Mouse (Mus musculus): ENCODE results near the gene Rbfox2.
"Not testable (repeated sequence)": the region's sequence is repeated elsewhere in the genome, so short reads cannot be mapped to it uniquely, and the experiment has no call there.

Gene Rbfox2

DNA sequence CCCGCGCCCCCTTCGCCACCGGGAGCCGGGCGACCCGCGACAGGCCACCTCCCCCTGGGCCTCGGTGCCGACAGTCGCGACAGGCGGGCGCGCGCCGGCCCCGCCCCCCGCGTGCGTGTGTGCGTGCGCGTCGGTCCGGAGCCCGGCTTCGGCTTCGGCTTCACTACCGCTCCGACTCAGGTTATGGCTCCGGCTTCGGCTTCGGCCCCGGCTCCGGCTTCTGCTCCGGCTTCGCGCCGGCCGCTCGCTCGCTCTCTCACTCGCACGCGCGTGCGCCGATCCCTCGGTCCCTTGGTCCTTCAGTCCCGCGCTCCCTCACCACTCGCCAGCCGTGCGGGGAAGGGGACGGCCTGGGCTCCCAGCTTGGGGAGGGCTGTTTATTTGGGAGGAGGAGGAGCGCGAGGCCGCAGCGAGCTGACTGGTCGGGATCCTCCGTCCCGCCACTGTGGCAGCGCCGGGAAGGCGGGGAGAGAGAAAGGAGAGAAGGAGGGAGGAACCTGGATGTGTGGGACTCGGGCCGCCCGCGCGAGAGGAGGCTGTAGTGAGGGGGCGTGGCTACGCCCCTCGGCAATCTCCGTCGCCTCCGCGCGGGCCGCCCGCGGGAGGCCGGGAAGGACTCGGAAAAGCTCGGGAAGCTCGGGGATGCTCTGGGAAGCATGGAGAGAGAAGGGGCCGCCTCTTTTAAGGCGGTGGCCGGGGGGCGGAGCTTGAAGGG is at the start of gene Rbfox2:
TSS of gene Rbfox2 (minus strand) at position 458 of the 715 bp plus-strand sequence.
- peak; percentile 90 to 92 for DNase-seq (ENCODE audit: low spot score in 2 of 2)

GRCm38 (mm10) chr15:77356248-77356810 is 49.5 kb upstream of the Rbfox2 start:
- peak in 1 of 2 experiments; percentile 75 for DNase-seq (ENCODE audit: low spot score in 2 of 2)

DNA sequence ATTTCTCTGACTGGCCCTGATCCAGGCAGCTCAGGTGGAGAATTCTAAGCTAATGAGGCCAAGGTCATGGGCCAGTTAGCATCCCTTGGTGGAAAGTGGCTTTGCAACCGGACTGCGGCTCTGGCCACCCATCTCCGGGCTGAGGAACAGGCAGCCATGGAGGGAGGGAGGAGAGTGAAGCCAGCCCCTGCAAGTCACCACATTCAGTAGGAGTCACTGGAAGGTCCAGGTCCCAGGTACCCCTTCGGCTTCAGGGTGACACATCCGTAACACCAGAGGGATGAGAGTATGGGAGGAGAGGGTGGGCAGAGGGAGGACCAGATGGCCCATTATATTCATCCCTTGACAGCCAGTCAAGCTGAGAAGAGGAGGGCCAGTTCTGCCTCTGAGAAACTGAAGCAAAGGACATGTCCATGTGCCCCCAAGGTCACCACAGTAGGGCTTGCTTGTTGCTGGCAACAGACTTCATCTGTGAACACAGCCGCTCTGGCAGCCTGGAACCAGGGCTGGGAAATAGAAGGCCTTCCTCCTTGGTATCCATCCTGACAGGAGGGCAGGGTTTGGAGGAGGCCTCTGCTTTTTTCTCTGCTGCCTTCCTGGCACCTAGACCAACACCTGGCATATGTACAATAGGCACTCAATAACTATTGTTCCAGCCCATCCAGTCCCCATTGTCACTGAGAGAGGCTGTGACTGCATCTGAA is 48.2 kb upstream of the Rbfox2 start:
- DNase-seq (ENCODE audit: low spot score in 2 of 2), result no peak

DNA sequence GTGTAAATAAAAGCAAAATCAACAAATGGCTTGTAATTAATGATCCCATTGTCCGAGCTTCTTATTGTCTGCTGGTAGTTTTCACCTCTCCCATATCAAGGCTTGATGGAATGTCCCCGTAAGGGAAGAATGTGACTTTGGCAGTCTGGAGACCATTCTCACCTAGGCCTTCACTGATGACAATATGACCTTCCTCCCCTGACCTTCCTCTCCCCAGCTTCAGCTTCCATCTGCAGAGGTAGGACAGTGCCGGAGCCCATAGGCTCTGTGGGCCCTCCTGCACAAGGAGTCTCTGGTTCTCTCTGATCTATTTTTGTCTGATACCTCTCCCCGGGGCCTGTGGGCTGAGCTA is 47.7 kb upstream of the Rbfox2 start:
- no peak for DNase-seq (ENCODE audit: low spot score in 2 of 2)

DNA sequence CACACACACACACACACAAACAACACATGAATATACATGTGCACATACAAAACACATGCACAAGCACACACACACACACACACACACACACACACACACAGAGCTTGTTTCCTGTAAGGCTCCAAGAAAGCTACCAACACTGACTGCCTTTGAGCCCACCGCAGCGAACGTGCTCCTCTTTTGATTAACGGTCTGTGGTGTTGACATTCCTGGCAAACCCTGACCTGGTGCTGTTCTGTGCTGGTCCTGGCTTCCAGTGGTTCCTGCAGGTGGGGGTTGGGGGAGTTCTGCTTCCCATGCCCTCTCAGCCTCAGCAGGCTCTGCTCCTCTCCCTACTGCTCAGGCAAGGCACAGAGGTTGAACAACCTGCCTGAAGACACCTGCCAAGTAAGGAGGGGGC is 47.0 kb upstream of the Rbfox2 start:
- DNase-seq (ENCODE audit: low spot score in 2 of 2), result no peak

DNA sequence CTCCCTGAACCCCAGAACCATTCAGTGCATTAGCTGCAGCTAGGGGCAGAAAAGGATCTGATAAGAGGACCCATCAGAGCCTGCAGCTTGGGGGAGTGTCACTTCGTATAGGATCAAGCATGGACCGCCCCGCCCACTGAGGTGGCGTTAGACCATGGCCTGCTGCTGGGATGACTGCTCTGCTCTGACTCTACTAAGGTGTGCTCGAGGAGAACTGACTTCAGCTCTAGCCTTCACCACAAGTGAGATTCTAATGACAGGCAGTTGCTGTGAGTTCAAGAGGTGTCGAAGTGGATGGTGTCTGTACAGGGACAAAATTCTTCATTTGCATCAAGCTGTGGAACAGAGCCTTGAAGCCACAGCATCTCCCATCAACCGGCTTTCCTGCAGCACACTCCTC is 46.1 kb upstream of the Rbfox2 start:
- no peak for DNase-seq (ENCODE audit: low spot score in 2 of 2)

- DNase-seq (ENCODE audit: low spot score in 2 of 2), result no peak
Measured at GRCm38 (mm10) chr15:77350117-77350516, 43.3 kb upstream of the Rbfox2 start.

- DNase-seq (ENCODE audit: low spot score in 2 of 2), result no peak
Measured at GRCm38 (mm10) chr15:77348146-77348545, 41.3 kb upstream of the Rbfox2 start.

DNA sequence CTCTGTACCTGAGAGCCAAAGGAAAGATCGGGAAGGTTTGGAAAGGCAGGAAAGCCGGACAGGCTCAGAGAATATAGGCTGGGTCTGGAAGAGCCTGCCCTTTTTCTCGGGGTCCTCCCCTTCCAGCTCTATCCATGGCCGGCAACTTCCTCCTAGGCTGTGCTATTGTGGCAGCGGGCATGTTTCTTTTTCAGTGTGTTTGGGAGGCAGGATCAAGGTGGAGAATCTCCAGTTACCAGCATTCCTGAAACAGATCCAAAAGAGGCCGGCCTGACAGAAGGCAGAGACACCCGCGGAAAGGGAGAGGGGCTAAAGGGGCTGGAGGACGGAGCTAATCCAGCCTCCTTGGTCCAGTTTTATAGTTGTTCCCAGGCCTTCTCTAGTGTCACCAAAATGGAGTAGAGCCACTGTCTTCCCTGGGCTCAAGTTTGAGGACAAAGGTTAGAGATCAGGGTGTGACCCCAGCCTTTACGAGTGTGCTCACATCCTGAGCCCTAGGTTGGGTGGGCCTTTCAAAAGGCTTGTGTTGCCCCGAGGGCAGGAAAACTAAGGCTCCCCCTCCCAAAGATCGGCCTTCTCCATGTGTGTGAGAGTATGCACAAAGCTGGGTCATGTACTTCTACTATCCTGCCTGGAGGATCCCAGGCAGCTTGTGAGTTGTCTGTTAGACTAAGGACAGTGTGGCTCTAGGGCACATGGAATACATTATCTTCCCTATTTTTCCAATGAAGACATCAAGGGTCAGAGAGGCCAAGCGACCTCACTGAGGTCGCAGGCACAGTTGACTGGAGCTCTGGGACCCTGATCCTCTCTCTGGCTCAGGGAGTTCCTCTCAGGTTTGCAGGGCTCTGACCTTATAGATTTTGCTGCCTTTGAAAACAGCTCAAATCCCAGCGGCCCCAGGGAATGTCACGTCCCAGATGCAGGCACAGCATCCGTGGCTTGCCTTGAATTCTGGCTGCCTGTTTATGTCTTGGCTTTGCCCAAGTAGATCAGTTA is 37.6 kb upstream of the Rbfox2 start:
- no peak for DNase-seq (ENCODE audit: low spot score in 2 of 2)

- DNase-seq (ENCODE audit: low spot score in 2 of 2), result peak in 1 of 2 experiments; percentile 69
Measured at GRCm38 (mm10) chr15:77343527-77344091, 36.8 kb upstream of the Rbfox2 start.

- no peak for DNase-seq (ENCODE audit: low spot score in 2 of 2)
Measured at GRCm38 (mm10) chr15:77342962-77343526, 36.2 kb upstream of the Rbfox2 start.

- DNase-seq (ENCODE audit: low spot score in 2 of 2), result no peak
Measured at GRCm38 (mm10) chr15:77342005-77342404, 35.2 kb upstream of the Rbfox2 start.

DNA sequence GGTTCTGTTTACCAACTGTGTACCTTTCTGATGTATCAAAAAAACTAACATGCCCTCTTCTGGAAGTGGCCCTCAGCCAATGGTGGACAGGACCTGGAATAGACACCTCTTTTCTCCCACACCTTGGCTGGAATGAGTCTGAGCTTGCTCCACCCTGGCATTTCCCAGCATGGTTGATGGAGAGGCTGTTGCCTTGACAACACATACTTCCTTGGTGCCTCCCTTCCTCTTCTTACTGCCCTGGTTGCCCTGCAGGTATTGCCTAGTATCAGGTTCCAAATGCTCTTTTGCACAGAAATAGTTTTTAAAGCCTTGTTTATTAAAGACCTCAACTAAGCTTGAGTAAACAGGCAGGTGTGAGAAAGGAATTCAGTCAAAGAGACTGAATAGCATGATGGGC is 33.8 kb upstream of the Rbfox2 start:
- DNase-seq (ENCODE audit: low spot score in 2 of 2), result no peak

GRCm38 (mm10) chr15:77338924-77339429 is 32.2 kb upstream of the Rbfox2 start:
- DNase-seq (ENCODE audit: low spot score in 2 of 2), result no peak

DNA sequence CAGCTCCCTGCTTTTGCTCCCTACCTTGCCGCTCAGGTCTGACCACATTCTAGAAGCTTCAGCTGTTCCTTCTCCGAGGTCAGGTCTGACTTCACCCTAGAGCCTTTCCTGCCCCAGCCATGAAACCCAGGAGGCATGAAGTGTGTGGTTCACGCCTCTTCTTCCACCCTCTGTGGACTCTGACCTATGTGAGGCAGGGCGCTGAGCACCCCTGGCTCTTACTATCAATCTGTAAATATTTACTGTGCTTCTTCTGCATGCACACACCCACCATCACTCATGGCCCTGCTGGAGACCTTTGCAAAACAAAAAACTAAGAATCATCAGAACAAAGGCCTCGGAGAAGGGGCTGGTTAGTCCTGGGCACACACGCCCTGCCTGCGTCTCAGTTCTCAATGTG is 31.6 kb upstream of the Rbfox2 start:
- DNase-seq (ENCODE audit: low spot score in 2 of 2), result no peak

- no peak for DNase-seq (ENCODE audit: low spot score in 2 of 2)
Measured at GRCm38 (mm10) chr15:77337926-77338325, 31.1 kb upstream of the Rbfox2 start.

DNA sequence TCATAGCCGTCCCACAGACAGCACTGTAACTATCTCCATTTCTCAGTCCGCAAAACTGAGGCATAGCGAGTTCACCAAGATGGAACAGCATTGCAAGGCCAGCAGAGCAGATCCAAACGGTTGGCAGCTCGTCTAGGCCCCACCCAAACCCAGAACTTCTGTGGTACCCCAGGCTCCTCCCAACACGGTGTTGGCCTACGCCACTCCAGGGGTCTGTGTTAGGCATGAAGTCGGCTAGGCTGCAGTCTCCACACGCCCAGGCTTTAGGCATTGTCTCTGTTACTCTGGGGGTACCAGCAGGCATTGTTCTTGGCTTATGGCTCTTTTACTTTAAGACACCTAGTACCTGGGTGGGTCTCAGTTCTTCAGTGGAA is 30.2 kb upstream of the Rbfox2 start:
- no peak for DNase-seq (ENCODE audit: low spot score in 2 of 2)

DNA sequence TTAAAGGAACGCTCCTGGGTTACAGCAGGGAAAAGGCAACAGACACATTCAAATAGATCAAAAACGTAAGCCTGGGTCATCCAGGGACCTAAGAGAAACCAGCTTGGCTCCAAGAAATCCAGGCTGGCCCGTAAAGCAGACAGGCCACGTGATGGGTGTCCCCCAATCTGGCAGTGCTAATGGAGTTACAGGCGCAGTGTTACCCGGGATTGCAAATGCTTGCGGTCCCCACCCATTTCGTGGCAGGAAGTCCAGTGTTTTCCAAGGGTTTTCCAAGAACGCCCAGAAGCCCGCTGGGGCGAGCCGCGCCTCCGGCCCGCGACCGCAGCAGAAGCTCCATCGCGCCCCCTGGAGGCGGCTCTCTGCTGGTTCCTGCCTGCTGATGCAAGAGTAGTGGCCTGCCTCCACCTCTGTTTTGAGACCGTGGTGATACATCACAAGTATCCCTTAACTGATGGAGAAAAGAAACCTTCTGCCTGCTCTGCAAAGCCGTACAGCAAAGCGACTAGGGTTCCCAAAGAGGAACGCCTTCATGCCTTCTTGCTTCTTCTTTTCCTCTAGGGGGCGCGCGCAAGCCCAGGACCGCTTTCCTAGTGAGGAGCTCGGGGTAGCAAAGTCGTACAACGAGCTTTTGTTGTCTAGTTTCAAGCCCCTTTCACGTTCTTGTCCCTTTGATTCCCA is 29.6 kb upstream of the Rbfox2 start:
- DNase-seq (ENCODE audit: low spot score in 2 of 2), result peak; percentile 78 to 83

GRCm38 (mm10) chr15:77335185-77335584 is 28.4 kb upstream of the Rbfox2 start:
- DNase-seq (ENCODE audit: low spot score in 2 of 2), result not testable (repeated sequence)

DNA sequence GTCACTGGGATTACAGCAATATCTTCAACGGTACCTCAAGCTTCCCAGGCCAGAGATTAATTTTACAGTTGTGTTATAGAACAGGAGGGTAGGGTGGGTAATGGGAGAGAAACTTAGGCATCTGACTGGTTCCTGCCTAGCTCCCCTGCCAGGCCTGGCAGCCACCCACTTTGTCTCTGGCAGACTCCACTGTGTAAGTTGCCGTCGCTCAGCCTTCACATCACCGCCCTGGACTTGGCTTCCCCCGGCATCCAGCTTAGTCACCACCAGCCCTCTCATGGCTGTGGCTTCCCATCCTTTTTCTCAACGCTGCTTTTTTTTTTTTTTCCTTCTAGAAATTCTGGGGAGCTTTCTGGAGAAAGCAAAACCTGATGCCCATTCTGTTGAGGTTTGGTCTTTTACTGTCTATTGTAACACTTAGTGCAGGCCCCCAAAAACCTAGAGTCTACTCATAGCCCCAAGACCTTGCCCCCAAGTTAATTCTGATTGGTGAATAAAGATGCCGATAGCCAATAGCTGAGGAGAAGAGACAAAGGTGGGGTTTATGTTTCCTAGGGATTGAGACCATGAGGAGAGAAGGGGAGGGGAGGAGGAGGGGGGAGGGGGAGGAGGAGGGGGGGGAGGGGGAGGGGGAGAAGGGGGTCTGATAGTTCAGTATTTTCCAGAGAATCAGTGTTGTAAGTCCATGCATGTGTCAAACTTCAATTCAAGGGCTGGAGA is 25.6 kb upstream of the Rbfox2 start:
- DNase-seq (ENCODE audit: low spot score in 2 of 2), result peak; percentile 49 to 57
